Mouse (Mus musculus): Measurements from ENCODE around the gene Ndufb10.
"Not testable (repeated sequence)": the region's sequence is repeated elsewhere in the genome, so short reads cannot be mapped to it uniquely, and the experiment has no call there.

The Ndufb10 gene

GRCm38 (mm10) chr17:24734513-24734912 lies 10.2 kb upstream of the Ndufb10 start:
- no peak for DNase-seq (ENCODE audit: low spot score)

GRCm38 (mm10) chr17:24733434-24734050 lies 9.3 kb upstream of the Ndufb10 start:
- DNase-seq (ENCODE audit: low spot score) = no peak

- no peak for DNase-seq (ENCODE audit: low spot score)
Measured at GRCm38 (mm10) chr17:24732233-24732935, 8.1 kb upstream of the Ndufb10 start.

- DNase-seq (ENCODE audit: low spot score) = no peak
Measured at GRCm38 (mm10) chr17:24730787-24731186, 6.5 kb upstream of the Ndufb10 start.

DNA sequence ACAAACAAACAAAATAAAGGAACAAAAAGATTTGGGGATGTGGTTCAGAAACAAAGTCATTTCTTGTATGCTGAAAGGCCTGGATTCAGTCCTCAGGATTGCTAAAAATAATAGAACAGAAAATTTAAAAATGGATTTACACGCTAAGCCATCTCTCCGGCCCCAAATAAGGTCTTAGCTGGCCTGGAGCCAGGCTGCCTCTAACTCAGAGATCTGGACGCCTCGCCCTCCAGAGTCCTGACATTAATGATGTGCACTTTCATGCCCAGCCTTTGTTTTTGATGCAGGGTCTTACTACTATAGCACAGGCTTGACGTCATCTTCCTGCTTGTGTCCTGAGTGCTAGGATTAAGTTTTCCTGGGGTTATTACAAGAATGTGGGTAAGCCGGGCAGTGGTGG lies 4.8 kb upstream of the Ndufb10 start:
- DNase-seq (ENCODE audit: low spot score) = no peak

DNA sequence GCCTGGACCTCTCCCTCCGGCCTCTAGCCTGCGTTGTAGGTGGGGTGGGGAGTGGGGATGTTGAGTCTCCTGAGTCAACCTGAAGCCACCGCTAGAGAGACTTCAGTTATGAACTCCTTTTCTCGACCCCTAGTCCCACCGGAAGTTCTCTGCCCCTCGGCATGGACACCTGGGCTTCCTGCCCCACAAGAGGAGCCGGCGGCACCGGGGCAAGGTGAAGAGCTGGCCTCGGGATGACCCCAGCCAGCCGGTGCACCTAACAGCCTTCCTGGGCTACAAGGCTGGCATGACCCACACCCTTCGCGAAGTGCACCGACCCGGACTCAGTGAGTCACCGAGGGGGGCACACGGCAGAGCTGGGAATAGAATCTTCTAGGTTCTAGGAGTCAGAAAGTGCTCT lies 3.9 kb upstream of the Ndufb10 start:
- DNase-seq (ENCODE audit: low spot score) = no peak

- no peak for DNase-seq (ENCODE audit: low spot score)
Measured at GRCm38 (mm10) chr17:24727618-24728017, 3.3 kb upstream of the Ndufb10 start, which contains the start of gene Rpl3l. Rpl3l (plus strand) TSS chr17:24727820.

GRCm38 (mm10) chr17:24725637-24726390 lies 1.5 kb upstream of the Ndufb10 start:
- DNase-seq (ENCODE audit: low spot score) = no peak

- DNase-seq (ENCODE audit: low spot score) = peak; percentile 38
Measured at GRCm38 (mm10) chr17:24723881-24724180, 447 bp downstream of the Ndufb10 start.

- no peak for DNase-seq (ENCODE audit: low spot score)
Measured at GRCm38 (mm10) chr17:24723122-24723880, 977 bp downstream of the Ndufb10 start.

DNA sequence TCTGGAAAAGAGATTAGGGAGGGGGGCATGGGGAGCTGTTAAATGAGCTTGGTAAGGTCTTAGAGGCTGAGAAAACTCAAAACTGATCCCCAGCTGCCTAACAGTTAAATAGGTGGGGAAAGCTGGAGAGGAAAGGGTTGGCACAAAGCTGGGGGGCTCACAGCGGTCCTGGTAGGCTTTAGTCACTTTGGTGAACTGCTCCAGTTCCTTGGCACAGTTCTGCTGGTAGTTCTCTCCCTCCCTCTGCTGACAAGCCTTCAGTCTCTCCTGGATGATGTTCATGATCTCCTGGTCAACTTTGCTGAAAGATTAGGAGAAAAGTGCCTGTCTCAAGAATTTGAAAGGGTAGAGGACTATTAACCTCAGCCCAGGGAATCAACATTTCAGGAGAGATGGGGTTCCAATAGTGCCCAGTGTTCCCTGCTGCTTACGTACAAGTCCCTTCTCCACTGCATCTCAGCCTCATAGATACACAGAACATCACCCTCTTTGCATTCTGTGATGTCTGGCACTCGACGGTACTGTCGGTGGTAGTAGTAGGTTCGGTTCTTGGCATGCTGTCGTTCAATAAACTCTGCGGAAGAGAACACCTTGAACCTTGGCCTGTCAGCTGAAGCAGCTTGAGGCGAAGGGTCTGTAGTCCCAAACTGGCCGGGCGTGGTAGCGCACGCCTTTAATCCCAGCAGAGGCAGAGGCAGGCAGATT lies 1.9 kb downstream of the Ndufb10 start:
- DNase-seq (ENCODE audit: low spot score) = no peak

DNA sequence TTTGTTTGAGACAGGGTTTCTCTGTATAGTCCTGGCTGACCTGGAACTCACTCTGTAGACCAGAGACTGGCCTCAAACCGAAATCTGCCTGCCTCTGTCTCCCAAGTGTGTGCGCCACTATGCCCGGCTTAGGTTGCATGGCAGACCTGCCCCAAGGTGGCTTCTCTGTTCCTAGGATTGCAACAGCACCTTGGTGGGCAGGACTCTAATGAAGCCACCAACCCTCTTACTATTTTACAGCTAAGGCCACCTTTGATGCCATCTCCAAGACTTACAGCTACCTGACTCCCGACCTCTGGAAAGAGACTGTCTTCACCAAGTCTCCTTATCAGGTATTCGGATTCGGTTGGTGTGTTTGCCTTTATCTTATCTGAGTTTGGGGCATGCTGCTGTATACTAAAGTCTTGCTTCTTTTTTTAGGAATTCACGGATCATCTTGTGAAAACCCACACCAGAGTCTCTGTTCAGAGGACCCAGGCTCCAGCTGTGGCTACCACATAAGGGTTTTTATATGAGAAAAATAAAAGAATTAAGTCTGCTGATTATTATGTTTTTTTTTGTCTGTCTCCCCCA lies 2.8 kb downstream of the Ndufb10 start:
- DNase-seq (ENCODE audit: low spot score) = not testable (repeated sequence)

DNA sequence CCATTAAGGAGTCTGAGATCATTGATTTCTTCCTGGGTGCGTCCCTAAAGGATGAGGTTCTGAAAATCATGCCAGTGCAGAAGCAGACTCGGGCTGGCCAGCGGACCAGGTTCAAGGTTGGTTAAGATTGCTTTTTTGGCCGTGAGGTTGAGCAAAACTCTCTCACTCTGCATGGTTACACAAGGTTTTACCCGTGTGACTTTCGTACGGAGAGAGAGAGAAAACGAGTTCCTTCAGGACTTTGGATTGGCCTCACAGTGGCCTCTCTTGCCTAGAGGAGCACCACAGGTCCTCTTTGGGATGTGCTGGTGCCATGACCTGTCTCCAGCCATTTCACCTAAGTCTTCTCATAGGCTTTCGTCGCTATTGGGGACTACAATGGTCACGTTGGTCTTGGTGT lies 3.7 kb downstream of the Ndufb10 start:
- not testable (repeated sequence) for DNase-seq (ENCODE audit: low spot score)

- DNase-seq (ENCODE audit: low spot score) = peak; percentile 99
Measured at GRCm38 (mm10) chr17:24719494-24720222, 4.6 kb downstream of the Ndufb10 start.

DNA sequence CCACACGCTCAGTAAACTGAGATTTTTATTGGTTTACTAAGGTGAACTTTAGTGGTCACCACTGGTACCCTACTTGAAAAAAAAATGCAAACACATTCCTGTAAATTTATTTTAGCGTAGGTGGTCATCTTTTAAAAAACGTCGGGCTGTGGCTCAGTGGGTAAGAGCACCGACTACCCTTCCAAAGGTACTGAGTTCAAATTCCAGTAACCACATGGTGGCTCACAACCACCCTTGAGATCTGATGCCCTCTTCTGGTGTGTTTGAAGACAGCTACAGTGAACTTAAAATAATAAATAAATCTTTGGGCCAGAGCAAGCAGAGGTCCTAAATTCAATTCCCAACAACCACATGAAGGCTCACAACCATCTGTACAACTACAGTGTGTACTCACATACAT lies 5.3 kb downstream of the Ndufb10 start:
- DNase-seq (ENCODE audit: low spot score) = not testable (repeated sequence)

DNA sequence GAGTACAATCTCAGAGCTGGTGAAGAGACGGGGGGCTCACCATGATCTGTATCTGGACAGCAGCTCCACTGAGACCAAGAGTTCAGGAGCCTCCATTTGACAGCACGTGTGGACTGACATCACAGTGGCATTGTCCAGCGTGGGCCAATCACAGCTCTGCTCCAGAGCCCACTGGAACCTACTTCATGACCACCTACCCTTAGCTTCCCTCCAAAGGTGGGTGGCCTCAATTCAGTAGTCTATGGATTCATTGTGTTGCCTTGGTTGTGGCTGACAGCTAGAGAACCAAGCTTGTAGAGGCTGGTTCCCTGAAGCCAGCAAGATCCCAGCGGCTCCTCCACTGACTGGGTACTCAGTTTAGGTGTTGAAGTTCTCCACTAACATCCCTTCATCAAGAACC lies 6.3 kb downstream of the Ndufb10 start, which contains the start of the genes Rnf151 and Rps2:
Gene Rnf151 (minus strand): TSS at position 121 of the 400 bp plus-strand sequence.
Gene Rps2 (plus strand): TSS at position 174 of the 400 bp plus-strand sequence.
- DNase-seq (ENCODE audit: low spot score) = no peak

DNA sequence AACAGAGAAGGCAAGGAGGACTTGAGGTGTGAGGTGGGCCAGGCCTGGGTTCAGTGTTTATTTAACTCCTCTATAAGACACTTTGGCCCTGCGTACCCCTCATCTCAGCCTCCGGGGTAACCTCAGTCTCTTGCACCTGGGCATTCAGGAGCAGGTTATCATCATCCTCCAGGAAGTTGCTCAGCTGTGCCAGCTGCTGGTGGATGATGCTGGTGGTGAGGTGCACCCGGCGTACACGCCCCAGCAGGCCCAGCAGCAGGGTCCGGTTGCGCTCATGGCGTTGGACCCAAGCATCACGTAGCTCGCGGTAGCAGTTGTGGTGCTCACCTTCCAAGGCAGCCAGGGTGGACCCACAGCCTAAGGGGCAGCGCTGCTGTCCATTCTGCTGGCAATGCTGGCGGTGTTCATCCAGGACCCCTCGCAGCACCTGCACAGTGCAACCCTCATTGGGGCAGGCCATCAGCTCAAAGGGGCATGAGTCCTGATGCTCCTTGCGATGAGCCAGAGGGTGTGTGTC lies 8.1 kb downstream of the Ndufb10 start:
- no peak for DNase-seq (ENCODE audit: low spot score)

- no peak for DNase-seq (ENCODE audit: low spot score)
Measured at GRCm38 (mm10) chr17:24715556-24715955, 8.7 kb downstream of the Ndufb10 start.

- no peak for DNase-seq (ENCODE audit: low spot score)
Measured at GRCm38 (mm10) chr17:24708646-24709045, 15.6 kb downstream of the Ndufb10 start.

DNA sequence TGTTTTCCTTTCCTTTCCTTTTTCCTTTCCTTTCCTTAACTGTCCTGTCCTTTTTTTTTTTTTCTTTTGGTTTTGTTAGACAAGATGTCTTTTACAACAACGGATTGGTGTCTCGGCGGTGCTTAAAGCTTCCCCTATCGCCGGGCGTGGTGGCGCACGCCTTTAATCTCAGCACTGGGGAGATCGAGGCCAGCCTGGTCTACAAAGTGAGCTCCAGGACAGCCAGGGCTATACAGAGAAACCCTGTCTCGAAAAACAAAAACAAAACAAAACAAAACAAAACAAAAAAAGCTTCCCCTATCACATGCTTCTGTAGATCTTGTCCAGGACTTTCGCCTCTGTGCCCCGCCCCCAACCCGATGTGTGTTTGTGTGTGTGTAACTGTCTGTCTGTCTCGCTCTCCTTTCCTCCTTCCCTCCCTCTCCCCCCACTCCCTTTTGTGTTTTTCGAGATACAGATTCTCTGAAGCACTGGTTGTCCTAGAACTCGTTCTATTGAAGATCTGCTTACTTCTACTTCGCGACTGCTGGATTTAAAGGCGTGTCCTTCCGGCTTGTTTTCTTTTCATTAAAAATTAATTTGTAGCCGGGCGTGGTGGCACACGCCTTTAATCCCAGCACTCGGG lies 16.4 kb downstream of the Ndufb10 start:
- no peak for DNase-seq (ENCODE audit: low spot score)

Measured in retina, embryonic 14.5 days (tissue).